Mouse (Mus musculus) T-helper 1 cell (primary cell): ENCODE measurements around the gene Peg10.
"Not testable (repeated sequence)": the region's sequence is repeated elsewhere in the genome, so short reads cannot be mapped to it uniquely, and the experiment has no call there.

Experiments
- in situ Hi-C: fragments of 300-600 bp; cut with MboI, MseI; formaldehyde crosslinking; loops from one replicate; pipeline ENCODE4 v1.15.1; 2025; ENCODE audit warnings: high pct_unique_total_duplicates

The Peg10 gene

DNA sequence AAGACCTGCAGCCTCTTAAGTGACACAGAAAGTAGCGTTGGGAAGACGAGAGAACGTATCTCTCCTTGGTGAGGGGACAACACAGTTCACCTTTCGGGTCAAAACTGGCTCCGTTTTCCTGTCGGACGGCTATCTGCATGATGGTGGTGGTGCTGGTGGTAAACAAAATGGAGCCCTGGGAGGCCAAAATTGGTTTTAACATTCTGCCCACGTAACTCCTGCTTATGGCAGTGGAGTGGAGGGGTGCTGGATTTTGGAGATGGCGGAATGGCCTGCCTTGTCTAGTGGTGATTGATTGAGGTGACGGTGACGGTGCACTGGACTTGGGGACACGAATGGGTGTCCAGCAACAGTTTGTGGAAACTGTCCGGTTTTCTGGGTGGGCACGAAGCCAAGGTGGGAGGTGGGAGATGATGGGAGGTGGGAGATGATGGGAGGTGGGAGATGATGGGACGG lies 1.4 kb downstream of the Peg10 start:
- in situ Hi-C loops, result no loop called here

DNA sequence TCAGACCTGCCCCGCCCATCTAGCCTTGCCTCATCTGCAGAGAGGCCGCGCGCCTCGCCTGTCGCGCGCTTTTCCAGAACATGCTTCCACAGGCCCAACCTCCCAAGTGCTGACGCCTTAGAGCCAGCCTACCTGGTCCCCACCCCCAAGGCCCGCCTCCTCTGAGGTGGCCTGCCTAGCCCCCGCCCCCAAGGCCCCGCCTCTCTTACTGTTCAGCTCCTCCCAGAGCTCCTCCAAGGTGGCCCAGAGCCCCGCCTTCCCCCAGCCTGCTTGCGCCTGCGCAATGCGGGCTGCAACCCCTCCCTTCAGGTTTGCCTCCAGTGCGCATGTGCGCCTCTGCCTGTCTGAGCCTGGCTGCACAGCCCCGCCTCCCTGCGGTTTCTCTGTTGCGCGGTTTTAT lies 2.0 kb downstream of the Peg10 start:
- in situ Hi-C loops, result no loop called here

GRCm38 (mm10) chr6:4751355-4751754 lies 4.2 kb downstream of the Peg10 start:
- in situ Hi-C loops, result no loop called here

DNA sequence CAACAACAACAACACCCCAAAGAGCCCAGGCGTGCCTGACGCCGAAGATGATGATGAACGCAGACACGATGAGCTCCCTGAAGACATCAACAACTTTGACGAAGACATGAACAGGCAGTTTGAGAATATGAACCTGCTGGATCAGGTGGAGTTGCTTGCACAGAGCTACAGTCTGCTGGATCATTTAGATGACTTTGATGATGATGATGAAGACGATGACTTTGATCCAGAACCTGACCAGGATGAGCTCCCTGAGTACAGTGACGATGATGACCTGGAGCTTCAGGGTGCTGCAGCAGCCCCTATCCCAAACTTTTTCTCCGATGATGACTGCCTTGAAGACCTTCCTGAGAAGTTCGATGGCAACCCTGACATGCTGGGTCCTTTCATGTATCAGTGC lies 7.2 kb downstream of the Peg10 start:
- in situ Hi-C loops, result no loop called here

DNA sequence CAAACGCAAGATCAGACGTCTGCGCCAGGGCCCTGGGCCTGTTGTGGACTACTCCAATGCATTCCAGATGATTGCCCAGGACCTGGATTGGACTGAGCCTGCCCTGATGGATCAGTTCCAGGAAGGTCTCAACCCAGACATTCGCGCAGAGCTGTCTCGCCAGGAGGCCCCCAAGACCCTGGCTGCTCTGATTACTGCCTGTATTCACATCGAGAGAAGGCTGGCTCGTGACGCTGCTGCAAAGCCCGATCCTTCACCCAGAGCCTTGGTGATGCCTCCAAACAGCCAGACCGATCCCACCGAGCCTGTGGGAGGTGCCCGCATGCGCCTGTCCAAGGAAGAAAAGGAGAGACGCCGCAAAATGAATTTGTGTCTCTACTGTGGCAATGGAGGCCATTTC lies 7.8 kb downstream of the Peg10 start:
- in situ Hi-C loops, result no loop called here

DNA sequence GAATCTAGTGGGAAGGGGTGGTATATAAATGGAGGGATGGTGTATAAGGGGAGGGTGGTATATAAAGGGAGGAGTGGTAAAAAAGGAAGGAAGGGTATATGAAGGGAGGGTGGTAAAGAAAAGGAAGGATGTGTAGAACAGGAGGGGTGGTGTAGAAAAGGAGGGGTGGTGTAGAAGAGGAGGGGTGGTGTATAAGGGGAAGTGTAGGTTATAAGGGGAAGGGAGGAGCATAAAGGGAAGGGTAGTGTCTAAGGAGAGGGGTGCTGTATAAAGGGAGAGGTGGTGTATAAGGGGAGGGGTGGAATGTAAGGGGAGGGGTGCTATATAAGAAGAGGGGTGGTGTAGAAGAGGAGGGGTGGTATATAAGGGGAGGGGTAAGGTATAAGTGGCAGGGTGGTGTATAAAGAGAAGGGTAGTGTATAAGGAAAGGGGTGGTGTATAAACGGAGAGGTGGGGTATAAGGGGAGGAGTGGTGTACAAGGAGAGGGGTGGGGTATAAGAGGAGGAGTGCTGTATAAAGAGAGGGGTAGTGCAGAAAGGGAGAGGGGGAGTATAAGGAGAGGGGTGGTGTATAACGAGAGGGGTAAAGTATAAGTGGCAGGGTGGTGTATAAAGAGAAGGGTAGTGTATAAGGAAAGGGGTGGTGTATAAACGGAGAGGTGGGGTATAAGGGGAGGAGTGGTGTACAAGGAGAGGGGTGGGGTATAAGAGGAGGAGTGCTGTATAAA lies 14.5 kb downstream of the Peg10 start:
- in situ Hi-C loops, result not testable (repeated sequence)

DNA sequence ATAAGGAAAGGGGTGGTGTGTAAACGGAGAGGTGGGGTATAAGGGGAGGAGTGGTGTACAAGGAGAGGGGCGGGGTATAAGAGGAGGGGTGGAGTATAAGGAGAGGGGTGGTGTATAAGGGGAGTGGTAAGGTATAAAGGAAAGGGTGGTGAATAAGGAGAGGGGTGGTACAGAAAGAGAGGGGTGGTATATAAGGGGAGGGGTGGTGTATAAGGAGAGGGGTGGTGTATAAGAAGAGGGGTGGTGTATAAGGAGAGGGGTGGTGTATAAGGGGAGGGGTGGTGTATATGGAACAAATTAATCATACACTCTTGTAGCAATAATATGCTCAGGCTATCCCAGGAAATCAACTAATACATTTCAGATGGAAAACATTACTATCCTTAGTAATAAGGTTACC lies 15.1 kb downstream of the Peg10 start:
- in situ Hi-C loops, result no loop called here

- in situ Hi-C loops, result no loop called here
These were observed 49.2 kb downstream of the Peg10 start for GRCm38 (mm10) chr6:4796281-4796680.

GRCm38 (mm10) chr6:4797317-4797716 lies 50.2 kb downstream of the Peg10 start:
- in situ Hi-C loops, result not testable (repeated sequence)

DNA sequence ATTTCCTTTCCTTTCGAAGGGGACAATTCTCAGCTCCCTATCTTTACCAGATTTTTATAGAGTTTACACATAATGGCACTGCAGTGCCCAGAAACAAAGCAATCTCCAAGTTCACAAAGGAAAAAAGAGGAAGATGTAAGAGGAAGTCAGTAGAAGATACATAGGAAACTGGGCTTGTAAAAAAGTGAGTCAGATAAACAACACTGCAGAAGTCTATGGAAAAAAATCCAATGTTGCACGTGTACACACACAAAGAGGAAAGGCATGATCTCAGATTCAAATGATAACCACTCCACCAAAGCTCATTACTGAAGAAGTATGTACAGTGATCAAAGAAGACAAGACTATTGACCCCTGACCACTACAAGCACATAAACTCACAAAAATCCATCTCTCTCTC lies 51.3 kb downstream of the Peg10 start:
- in situ Hi-C loops, result no loop called here

GRCm38 (mm10) chr6:4799359-4799758 lies 52.3 kb downstream of the Peg10 start:
- in situ Hi-C loops, result no loop called here

- in situ Hi-C loops, result no loop called here
These were observed 59.9 kb downstream of the Peg10 start for GRCm38 (mm10) chr6:4806981-4807380.
